Mouse (Mus musculus): ENCODE measurements around the gene Trim16. TPM values are rescaled to one million over a fixed set of nuclear protein-coding genes. Genes with fewer than 3 reads are reported as not detected.

The Trim16 gene
- polyA plus RNA-seq, 1 experiment from 2014 or later: 4.4 TPM

- Histone ChIP-seq H3K36me3 (ENCODE audit: inconsistent target) (no peaks in the 10 kb centered on the region), H3K4me3 (ENCODE audit: inconsistent target) (peak overlapping the region; percentile 89), H3K79me2 (ENCODE audit: inconsistent target) (peaks cover 44% of the 10 kb centered on the region), H3K27ac (peak overlapping the region; percentile 69)
- WGBS (ENCODE audit: missing documents): 0% methylated on average over 16 of the region's 16 CpGs
Observed at GRCm38 (mm10) chr11:62820661-62821437, 818 bp downstream of the Trim16 start.

- WGBS (ENCODE audit: missing documents): 12% methylated on average over 5 of the region's 5 CpGs
- peak overlapping the region; percentile 89 for H3K4me3 ChIP-seq (ENCODE audit: inconsistent target)
Observed at GRCm38 (mm10) chr11:62821893-62822292, 1.9 kb downstream of the Trim16 start.

GRCm38 (mm10) chr11:62824211-62824610 lies 4.2 kb downstream of the Trim16 start:
- no peak overlapping the region for H3K4me3 ChIP-seq (ENCODE audit: inconsistent target)
- peaks cover 57% of the 10 kb centered on the region for H3K79me2 ChIP-seq (ENCODE audit: inconsistent target)
- 73% methylated on average over 7 of the region's 7 CpGs for WGBS (ENCODE audit: missing documents)
- H3K27ac ChIP-seq: no peak overlapping the region
- no peaks in the 10 kb centered on the region for H3K36me3 ChIP-seq (ENCODE audit: inconsistent target)

More at GRCm38 (mm10) chr11:62821893-62822292, 1.9 kb downstream of the Trim16 start:
- peaks cover 54% of the 10 kb centered on the region for H3K79me2 ChIP-seq (ENCODE audit: inconsistent target)
- H3K36me3 ChIP-seq (ENCODE audit: inconsistent target): no peaks in the 10 kb centered on the region
- H3K27ac ChIP-seq: peak overlapping the region; percentile 56

- Histone ChIP-seq H3K27ac (no peak overlapping the region), H3K4me3 (ENCODE audit: inconsistent target) (no peak overlapping the region), H3K79me2 (ENCODE audit: inconsistent target) (peaks cover 57% of the 10 kb centered on the region), H3K36me3 (ENCODE audit: inconsistent target) (no peaks in the 10 kb centered on the region)
- 91% methylated on average over 9 of the region's 9 CpGs for WGBS (ENCODE audit: missing documents)
Observed at GRCm38 (mm10) chr11:62825222-62826105, 5.4 kb downstream of the Trim16 start.

GRCm38 (mm10) chr11:62826106-62826733 lies 6.2 kb downstream of the Trim16 start:
- H3K4me3 ChIP-seq (ENCODE audit: inconsistent target): no peak overlapping the region
- peaks cover 57% of the 10 kb centered on the region for H3K79me2 ChIP-seq (ENCODE audit: inconsistent target)
- no peak overlapping the region for H3K27ac ChIP-seq
- 0 out of 2 replicates have a peak, but pooled peaks cover 4% of the 10 kb centered on the region for H3K36me3 ChIP-seq (ENCODE audit: inconsistent target)
- WGBS (ENCODE audit: missing documents): 85% methylated on average over 6 of the region's 6 CpGs

- no peak overlapping the region for H3K4me3 ChIP-seq (ENCODE audit: inconsistent target)
- WGBS (ENCODE audit: missing documents): 93% methylated on average over 4 of the region's 4 CpGs
Observed at GRCm38 (mm10) chr11:62827135-62827534, 7.1 kb downstream of the Trim16 start.

GRCm38 (mm10) chr11:62827911-62828310 lies 7.9 kb downstream of the Trim16 start:
- H3K36me3 ChIP-seq (ENCODE audit: inconsistent target): peaks cover 9% of the 10 kb centered on the region; the same call in 1 of the 2 replicates
- peaks cover 42% of the 10 kb centered on the region for H3K79me2 ChIP-seq (ENCODE audit: inconsistent target)
- no peak overlapping the region for H3K27ac ChIP-seq
- no peak overlapping the region for H3K4me3 ChIP-seq (ENCODE audit: inconsistent target)
- WGBS (ENCODE audit: missing documents): 93% methylated on average over 3 of the region's 3 CpGs

More at GRCm38 (mm10) chr11:62827135-62827534, 7.1 kb downstream of the Trim16 start:
- Histone ChIP-seq H3K36me3 (ENCODE audit: inconsistent target) (0 out of 2 replicates have a peak, but pooled peaks cover 5% of the 10 kb centered on the region), H3K79me2 (ENCODE audit: inconsistent target) (peaks cover 50% of the 10 kb centered on the region), H3K27ac (no peak overlapping the region)

- H3K4me3 ChIP-seq (ENCODE audit: inconsistent target): no peak overlapping the region
- no peak overlapping the region for H3K27ac ChIP-seq
- H3K79me2 ChIP-seq (ENCODE audit: inconsistent target): peaks cover 18% of the 10 kb centered on the region
- WGBS (ENCODE audit: missing documents): 95% methylated on average over 2 of the region's 2 CpGs
- peaks cover 26% of the 10 kb centered on the region; the same call in 1 of the 2 replicates for H3K36me3 ChIP-seq (ENCODE audit: inconsistent target)
Observed at GRCm38 (mm10) chr11:62830387-62830786, 10.4 kb downstream of the Trim16 start.

GRCm38 (mm10) chr11:62831906-62832305 lies 11.9 kb downstream of the Trim16 start:
- Histone ChIP-seq H3K4me3 (ENCODE audit: inconsistent target) (no peak overlapping the region), H3K79me2 (ENCODE audit: inconsistent target) (peaks cover 2% of the 10 kb centered on the region), H3K36me3 (ENCODE audit: inconsistent target) (peaks cover 38% of the 10 kb centered on the region; the same call in 1 of the 2 replicates), H3K27ac (no peak overlapping the region)

GRCm38 (mm10) chr11:62844562-62844961 lies 24.5 kb downstream of the Trim16 start:
- Histone ChIP-seq H3K4me3 (ENCODE audit: inconsistent target) (no peak overlapping the region), H3K79me2 (ENCODE audit: inconsistent target) (no peaks in the 10 kb centered on the region), H3K36me3 (ENCODE audit: inconsistent target) (peaks cover 18% of the 10 kb centered on the region), H3K27ac (no peak overlapping the region)
- WGBS (ENCODE audit: missing documents): 92% methylated on average over 5 of the region's 5 CpGs

GRCm38 (mm10) chr11:62845730-62846129 lies 25.7 kb downstream of the Trim16 start:
- Histone ChIP-seq H3K36me3 (ENCODE audit: inconsistent target) (peaks cover 6% of the 10 kb centered on the region), H3K27ac (peak overlapping the region; percentile 38), H3K4me3 (ENCODE audit: inconsistent target) (no peak overlapping the region), H3K79me2 (ENCODE audit: inconsistent target) (no peaks in the 10 kb centered on the region)
- WGBS (ENCODE audit: missing documents): 26% methylated on average over 3 of the region's 3 CpGs

GRCm38 (mm10) chr11:62846961-62847654 lies 27.1 kb downstream of the Trim16 start, which contains the start of gene Fbxw10:
Gene Fbxw10, plus strand, starts transcription at chr11:62847069.
- Histone ChIP-seq H3K4me3 (ENCODE audit: inconsistent target) (peak within 1 kb of the TSS; percentile 24), H3K27ac (peak within 1 kb of the TSS; percentile 69), H3K36me3 (ENCODE audit: inconsistent target) (no peaks in the 10 kb centered on the region), H3K79me2 (ENCODE audit: inconsistent target) (no peaks in the 10 kb centered on the region)
- 23% methylated on average over 12 of the region's 12 CpGs for WGBS (ENCODE audit: missing documents)

GRCm38 (mm10) chr11:62847655-62848191 lies 27.7 kb downstream of the Trim16 start:
- Histone ChIP-seq H3K79me2 (ENCODE audit: inconsistent target) (no peaks in the 10 kb centered on the region), H3K36me3 (ENCODE audit: inconsistent target) (no peaks in the 10 kb centered on the region), H3K27ac (peak overlapping the region; percentile 69), H3K4me3 (ENCODE audit: inconsistent target) (no peak overlapping the region)
- WGBS (ENCODE audit: missing documents): 19% methylated on average over 4 of the region's 4 CpGs

Measured in macrophage (primary cell).